Mouse (Mus musculus) MEL (cell line): ENCODE data around the gene Hoxc5.

Experiments used
- CTCF ChIP-seq, 3 experiments: IDR thresholded peaks in 2 of 3; conservative IDR thresholded peaks in 1 of 3; 2 replicates each; pipeline ENCODE4 v1.5.1; 2011 to 2012; ENCODE audit warnings: low read length in 3 of 3, low read depth in 2 of 3, mild to moderate bottlenecking in 2 of 3, improper control_type of control experiment in 1 of 3, inconsistent platforms in 1 of 3, mixed read lengths in 1 of 3, moderate library complexity in 1 of 3; ENCODE audit not compliant: control insufficient read depth in 1 of 3, insufficient read depth in 1 of 3, poor library complexity in 1 of 3, severe bottlenecking in 1 of 3
- ELF1 ChIP-seq: IDR thresholded peaks from 2 replicates; pipeline ENCODE4 v1.6.1; 2014; ENCODE audit warnings: low read depth, mild to moderate bottlenecking, inconsistent platforms, low read length, improper control_type of control experiment, moderate library complexity
- EP300 ChIP-seq, 2 experiments: IDR thresholded peaks; 2 replicates each; pipeline ENCODE4 v1.6.1; 2011; ENCODE audit warnings: improper control_type of control experiment in 2 of 2, low read length in 2 of 2, low read depth in 1 of 2, mild to moderate bottlenecking in 1 of 2
- ETS1 ChIP-seq: IDR thresholded peaks from 2 replicates; pipeline ENCODE4 v1.6.1; 2012; ENCODE audit warnings: low read depth, mild to moderate bottlenecking, inconsistent platforms, low read length, improper control_type of control experiment, moderate library complexity
- MAZ ChIP-seq: IDR thresholded peaks from 2 replicates; pipeline ENCODE4 v1.6.1; 2012; ENCODE audit warnings: low read depth, mild to moderate bottlenecking, inconsistent platforms, low read length, improper control_type of control experiment
- MXI1 ChIP-seq: IDR thresholded peaks from 2 replicates; pipeline ENCODE4 v1.6.1; 2011; ENCODE audit warnings: mild to moderate bottlenecking, low read depth, low read length, improper control_type of control experiment
- POLR2A ChIP-seq, 2 experiments: IDR thresholded peaks; 2 replicates each; pipeline ENCODE4 v1.6.1; 2011 to 2012; ENCODE audit warnings: low read length in 2 of 2, mild to moderate bottlenecking in 2 of 2, control low read depth in 1 of 2, improper control_type of control experiment in 1 of 2, low read depth in 1 of 2, moderate library complexity in 1 of 2; ENCODE audit not compliant: control insufficient read depth in 1 of 2, insufficient read depth in 1 of 2, poor library complexity in 1 of 2
- POLR2AphosphoS2 ChIP-seq: IDR thresholded peaks from 2 replicates; pipeline ENCODE4 v1.6.1; 2011; ENCODE audit warnings: low read length, improper control_type of control experiment
- TAL1 ChIP-seq: IDR thresholded peaks from 2 replicates; pipeline ENCODE4 v1.6.1; 2012; ENCODE audit warnings: mild to moderate bottlenecking, inconsistent platforms, low read length, moderate library complexity, mixed read lengths
- TBP ChIP-seq: IDR thresholded peaks from 2 replicates; pipeline ENCODE4 v1.8.0; 2011; ENCODE audit warnings: low read depth, low read length, improper control_type of control experiment
- UBTF ChIP-seq: IDR thresholded peaks from 2 replicates; pipeline ENCODE4 v1.6.1; 2012; ENCODE audit warnings: low read depth, mild to moderate bottlenecking, inconsistent platforms, low read length, improper control_type of control experiment, moderate library complexity, borderline replicate concordance; ENCODE audit not compliant: insufficient read depth
- USF2 ChIP-seq, 2 experiments: IDR thresholded peaks; 2 replicates each; pipeline ENCODE4 v1.6.1; 2011 to 2012; ENCODE audit warnings: improper control_type of control experiment in 2 of 2, low read length in 2 of 2, borderline replicate concordance in 1 of 2, inconsistent platforms in 1 of 2, low read depth in 1 of 2, mild to moderate bottlenecking in 1 of 2; ENCODE audit not compliant: insufficient read depth in 1 of 2
- ZC3H11A ChIP-seq: IDR thresholded peaks from 2 replicates; pipeline ENCODE4 v1.6.1; 2012; ENCODE audit warnings: low read depth, mild to moderate bottlenecking, inconsistent platforms, low read length, improper control_type of control experiment
- ZNF384 ChIP-seq: IDR thresholded peaks from 2 replicates; pipeline ENCODE4 v1.6.1; 2012; ENCODE audit warnings: low read depth, mild to moderate bottlenecking, inconsistent platforms, low read length, improper control_type of control experiment

GRCm38 (mm10) chr15:103009265-103010111 lies 42.2 kb downstream of the Hoxc5 start:
- no peak for TF ChIP-seq CTCF (IDR thresholded peaks at IDR 0.05 in 2 of 3, conservative IDR thresholded peaks at IDR 0.05 in 1 of 3; ENCODE audit: control insufficient read depth in 1 of 3, insufficient read depth in 1 of 3, low read depth in 2 of 3, low read length in 3 of 3, poor library complexity in 1 of 3, severe bottlenecking in 1 of 3)
- TF ChIP-seq USF2 (IDR thresholded peaks at IDR 0.05; ENCODE audit: borderline replicate concordance in 1 of 2, insufficient read depth in 1 of 2, low read depth in 1 of 2, low read length in 2 of 2) = peak in 1 of 2 experiments; percentile 52; a peak in 1 of 4 replicates
- peak; percentile 41; the same call in 1 of the 2 replicates for TF ChIP-seq ZNF384
- no peak for TF ChIP-seq POLR2A (IDR thresholded peaks at IDR 0.05; ENCODE audit: control insufficient read depth in 1 of 2, insufficient read depth in 1 of 2, low read depth in 1 of 2, low read length in 2 of 2, poor library complexity in 1 of 2)
- TF ChIP-seq ETS1 = no peak
- no peak for TF ChIP-seq TAL1
- TF ChIP-seq TBP = no peak
- TF ChIP-seq UBTF = no peak
- no peak for TF ChIP-seq POLR2AphosphoS2
- no peak for TF ChIP-seq ZC3H11A
- no peak for TF ChIP-seq MAZ
- no peak for TF ChIP-seq EP300 (IDR thresholded peaks at IDR 0.05; ENCODE audit: low read depth in 1 of 2, low read length in 2 of 2)
- no peak for TF ChIP-seq ELF1
- no peak for TF ChIP-seq MXI1
